Mouse (Mus musculus) ovary, postnatal 36 days (tissue): ENCODE results near the gene Wipf1.

ENCODE experiments used
- DNase-seq: peaks from one replicate; pipeline ENCODE4 v3.0.0; 2022; ENCODE audit warnings: low spot score, mixed read lengths

Wipf1 gene

DNA sequence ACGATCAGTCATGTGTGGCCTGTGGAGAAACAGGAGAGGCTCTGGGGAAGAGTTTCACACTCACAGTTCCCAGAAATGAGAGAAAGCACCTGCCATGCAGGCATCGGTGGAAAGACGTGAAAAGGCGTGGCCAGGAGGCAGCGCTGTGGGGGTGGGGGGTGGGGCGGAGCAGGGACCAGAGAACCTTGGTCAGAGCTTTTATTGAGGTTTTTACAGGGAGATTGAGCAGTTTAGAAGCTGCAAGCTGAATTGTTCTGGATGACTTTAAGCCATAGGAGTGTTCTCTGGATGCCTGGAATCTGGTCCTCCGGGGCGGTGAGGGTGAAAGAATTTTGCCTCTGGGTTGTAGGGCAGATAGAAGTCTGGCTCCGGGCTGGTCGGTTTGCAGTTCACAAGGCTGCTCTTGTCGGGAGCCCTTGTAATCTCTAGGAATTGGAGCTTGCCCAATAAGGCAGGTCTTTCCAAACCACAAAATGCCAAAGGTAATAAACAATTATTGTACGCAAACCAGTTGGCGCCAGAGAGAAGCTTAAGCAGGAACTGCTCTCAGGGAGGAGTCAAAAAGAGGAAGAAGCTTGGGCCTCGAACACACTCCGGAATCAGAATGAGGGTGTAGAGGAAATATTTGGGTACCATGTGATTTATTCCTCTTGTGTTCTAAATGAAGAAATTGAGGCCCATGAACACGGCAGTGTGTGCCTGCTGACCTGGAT is 11.1 kb upstream of the Wipf1 start:
- DNase-seq = no peak

GRCm38 (mm10) chr2:73539697-73540096 is 10.2 kb upstream of the Wipf1 start:
- DNase-seq = no peak

GRCm38 (mm10) chr2:73539141-73539540 is 9.6 kb upstream of the Wipf1 start:
- DNase-seq = no peak

DNA sequence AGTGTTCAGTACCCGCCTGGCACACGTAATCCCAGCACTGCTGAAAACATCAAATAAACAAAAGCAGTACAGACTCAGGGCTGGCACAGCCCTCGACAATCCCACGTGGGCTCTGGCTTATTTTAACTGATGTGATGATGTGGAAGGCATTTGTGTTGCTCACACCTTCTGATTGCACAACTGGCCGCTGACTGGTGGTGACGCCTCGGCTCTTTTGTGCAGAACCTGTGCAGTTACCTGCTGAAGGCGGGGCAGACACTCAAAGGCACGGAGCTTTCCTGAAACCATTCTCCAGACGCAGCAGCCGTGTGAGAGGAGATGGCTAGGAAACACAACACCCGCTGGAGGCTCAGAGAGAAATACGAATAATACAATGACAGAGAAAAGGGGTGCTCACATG is 9.1 kb upstream of the Wipf1 start:
- DNase-seq = no peak

GRCm38 (mm10) chr2:73536091-73536783 is 6.7 kb upstream of the Wipf1 start:
- DNase-seq = no peak

DNA sequence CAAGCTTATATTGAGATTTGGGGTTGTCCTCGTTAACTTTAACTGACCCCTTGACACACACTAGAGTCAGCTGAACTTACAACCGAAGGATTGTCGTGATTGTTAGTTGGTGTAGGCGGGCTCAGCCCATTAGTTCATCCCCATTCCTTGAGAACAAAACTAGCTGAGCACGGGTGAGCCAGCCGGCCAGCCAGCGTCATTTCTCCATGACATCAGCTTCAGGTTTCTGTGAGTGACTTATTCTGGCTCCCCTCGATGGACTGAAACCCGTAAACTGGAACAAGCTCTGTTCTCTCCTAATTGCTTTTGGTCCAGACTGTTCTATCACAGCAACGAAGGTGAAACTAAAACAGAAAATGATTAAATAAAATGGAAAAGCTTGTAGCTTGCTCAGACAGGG is 5.2 kb upstream of the Wipf1 start:
- no peak for DNase-seq

DNA sequence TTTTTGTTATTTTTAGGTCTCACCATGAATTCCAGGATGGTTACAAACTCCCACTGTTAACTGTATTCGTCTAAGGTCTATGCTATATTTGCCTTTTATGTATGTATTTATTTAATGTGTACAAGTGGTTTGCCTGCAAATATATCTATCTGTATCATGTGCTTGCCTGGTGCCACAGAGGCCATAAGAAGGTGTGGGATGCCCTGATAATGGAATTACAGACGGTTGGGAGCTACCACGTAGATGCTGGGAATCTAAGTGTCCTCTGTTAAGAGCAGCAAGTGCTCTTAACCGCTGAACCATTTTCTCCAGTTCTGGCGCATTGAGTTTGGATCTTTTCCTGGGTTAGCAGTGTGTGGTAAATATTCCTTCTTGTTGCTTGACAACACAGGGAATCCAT is 953 bp upstream of the Wipf1 start:
- no peak for DNase-seq

- no peak for DNase-seq
These were observed 798 bp downstream of the Wipf1 start for GRCm38 (mm10) chr2:73528516-73529355.

GRCm38 (mm10) chr2:73527956-73528355 is 1.6 kb downstream of the Wipf1 start:
- DNase-seq = no peak

- DNase-seq = no peak
These were observed 2.8 kb downstream of the Wipf1 start for GRCm38 (mm10) chr2:73526691-73527090.

GRCm38 (mm10) chr2:73522891-73523290 is 6.6 kb downstream of the Wipf1 start:
- peak; percentile 22 for DNase-seq

GRCm38 (mm10) chr2:73522336-73522735 is 7.2 kb downstream of the Wipf1 start:
- no peak for DNase-seq

GRCm38 (mm10) chr2:73521737-73522136 is 7.8 kb downstream of the Wipf1 start:
- DNase-seq = no peak

DNA sequence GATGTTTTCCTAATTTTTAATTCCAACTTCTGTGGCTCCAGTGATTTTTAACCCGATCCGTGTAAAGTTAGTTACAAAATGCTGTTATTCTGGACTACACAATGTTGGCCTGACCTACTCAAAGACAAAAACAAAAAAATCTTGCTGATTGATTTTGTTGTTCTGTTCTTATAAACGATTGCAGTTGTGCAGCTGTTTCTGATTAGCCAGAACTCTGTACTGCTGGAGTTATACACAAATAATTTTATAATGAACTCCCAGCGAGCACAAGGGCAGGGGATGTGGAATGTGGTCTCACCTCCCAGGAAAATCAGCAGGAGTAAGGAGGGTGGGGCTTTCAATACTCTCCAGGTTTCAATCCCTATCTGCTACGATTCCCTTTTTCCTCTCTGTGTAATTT is 10.6 kb downstream of the Wipf1 start:
- no peak for DNase-seq

- no peak for DNase-seq
These were observed 11.2 kb downstream of the Wipf1 start for GRCm38 (mm10) chr2:73518311-73518710.

- no peak for DNase-seq
These were observed 15.4 kb downstream of the Wipf1 start for GRCm38 (mm10) chr2:73514178-73514577.

DNA sequence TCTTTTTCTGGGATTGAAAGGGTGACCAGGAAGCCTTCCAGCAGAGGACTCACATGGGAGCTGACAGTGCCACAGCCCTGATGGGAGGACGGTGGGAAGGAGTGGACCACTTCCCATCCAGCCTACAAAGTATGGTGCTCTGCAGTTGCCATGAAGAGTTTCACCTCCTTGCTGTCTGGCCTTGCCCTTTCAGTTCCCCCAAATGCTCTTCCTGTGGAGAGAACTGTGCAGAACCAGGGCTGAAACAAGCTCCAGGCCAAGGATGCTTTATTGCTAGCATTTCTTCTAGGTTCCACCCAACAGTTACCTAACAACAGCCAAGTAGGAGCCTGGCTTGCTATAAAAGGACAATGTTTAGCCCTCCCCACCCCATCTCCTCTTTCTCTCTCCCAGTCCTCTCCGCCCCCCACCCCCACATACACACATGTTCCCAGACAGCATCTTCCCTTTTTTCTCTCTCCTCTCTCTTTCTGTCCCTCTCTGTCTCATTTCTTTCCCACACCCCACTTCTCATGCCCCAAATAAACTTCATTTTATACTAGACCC is 16.3 kb downstream of the Wipf1 start:
- no peak for DNase-seq

GRCm38 (mm10) chr2:73512044-73512443 is 17.5 kb downstream of the Wipf1 start:
- DNase-seq = no peak

GRCm38 (mm10) chr2:73510731-73511360 is 18.7 kb downstream of the Wipf1 start:
- DNase-seq = no peak

DNA sequence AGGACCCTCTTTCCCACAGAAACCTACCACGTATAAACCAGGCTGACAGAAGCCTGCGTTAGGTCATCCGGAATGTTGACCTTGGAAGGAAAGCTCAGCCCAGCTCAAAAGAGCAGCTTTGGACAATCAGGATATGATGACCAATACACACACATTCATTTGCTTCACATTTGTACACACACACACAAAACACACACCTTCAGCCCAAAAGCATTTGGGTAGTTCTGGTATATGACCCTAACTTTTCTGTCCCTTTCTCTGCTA is 19.6 kb downstream of the Wipf1 start:
- no peak for DNase-seq

DNA sequence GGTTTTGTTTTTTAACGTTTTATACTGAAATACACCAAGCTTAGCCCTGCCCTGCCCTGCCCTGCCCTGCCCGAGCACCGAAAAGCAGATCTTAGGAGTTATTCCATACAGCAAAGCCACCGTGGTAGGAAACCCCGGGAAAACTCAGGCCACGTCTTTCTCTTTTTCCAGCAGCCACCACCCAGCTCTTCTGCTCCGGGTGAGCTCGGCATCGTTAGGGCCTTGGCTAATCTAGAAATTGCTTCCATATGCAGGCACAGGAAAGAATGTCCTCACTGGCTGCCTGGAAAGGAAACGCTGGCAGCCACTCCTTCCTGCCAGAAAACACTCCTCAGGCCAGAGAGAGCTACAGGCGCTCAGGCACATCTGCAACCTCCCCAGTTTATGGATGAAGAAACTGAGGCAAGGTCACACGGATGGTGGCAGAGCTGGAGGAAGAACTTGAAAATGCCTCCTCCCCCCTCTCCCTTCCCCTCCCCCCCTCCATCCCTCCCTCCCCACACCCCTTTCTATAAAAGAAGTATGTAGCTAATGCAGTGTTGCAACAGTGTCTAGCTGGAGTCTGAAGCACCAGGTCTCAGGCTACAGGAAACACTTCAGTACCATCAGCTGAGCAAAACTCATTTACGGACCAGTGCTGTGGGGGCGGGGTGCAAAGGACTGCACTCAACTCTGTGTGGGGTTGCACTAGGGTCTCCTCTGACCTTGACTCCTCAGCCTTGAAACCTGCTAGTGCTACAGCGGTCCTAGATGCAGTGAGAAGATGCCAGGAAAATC is 20.1 kb downstream of the Wipf1 start:
- no peak for DNase-seq

DNA sequence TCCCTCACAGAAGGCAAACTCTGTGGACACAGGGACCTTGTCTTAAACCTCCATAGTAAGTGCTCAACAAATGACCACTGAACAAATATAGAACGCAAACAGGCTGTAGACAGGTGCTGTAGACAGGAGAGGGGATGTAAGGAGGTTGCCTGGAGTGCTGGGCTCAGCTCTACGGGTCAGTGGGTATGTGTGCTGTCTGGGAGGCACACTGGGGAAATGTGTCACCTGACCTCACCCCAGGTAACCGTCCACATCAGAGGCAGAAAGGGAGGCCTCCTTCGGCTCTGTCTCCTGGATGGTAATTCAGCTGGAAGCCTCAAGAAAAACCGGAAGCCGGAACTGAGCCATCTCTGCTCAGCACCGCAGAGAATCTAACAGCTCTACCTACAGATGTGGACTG is 21.6 kb downstream of the Wipf1 start:
- no peak for DNase-seq
